Mouse (Mus musculus) limb, embryonic 14.5 days (tissue): ENCODE results near the gene Rundc1. TPM values are rescaled to one million over a fixed set of nuclear protein-coding genes. Genes with fewer than 3 reads are reported as not detected.
A peak's percentile ranks its signal among the peaks of the same experiment; 100 is the strongest.
"Not testable (repeated sequence)": the region's sequence is repeated elsewhere in the genome, so short reads cannot be mapped to it uniquely, and the experiment has no call there.

Experiments used
- ATAC-seq: fragments of 200-750 bp; cut with Nextera tagmentation; 2 replicates; pipeline ENCODE4 v1.8.0; 2017; ENCODE audit warnings: low read depth, moderate number of reproducible peaks, moderate TSS enrichment; ENCODE audit not compliant: low FRiP score
- DNase-seq: peaks from one replicate; pipeline ENCODE4 v3.0.0-alpha.2; 2015; ENCODE audit warnings: low spot score
- H3K27ac ChIP-seq: fragments of 300-500 bp; sonication (generic); replicated peaks from 2 replicates; pipeline ENCODE4 v1.5.1; 2014; ENCODE audit warnings: low read depth, mild to moderate bottlenecking, low read length, moderate library complexity, mixed read lengths
- H3K27me3 ChIP-seq: fragments of 300-500 bp; sonication (generic); 2 replicates; pipeline ENCODE4 v1.6.1; 2014; ENCODE audit warnings: low read length, mixed read lengths; ENCODE audit not compliant: control insufficient read depth, insufficient read depth
- H3K36me3 ChIP-seq: fragments of 300-500 bp; sonication (generic); 2 replicates; pipeline ENCODE4 v1.6.1; 2014; ENCODE audit warnings: mild to moderate bottlenecking, low read length, moderate library complexity, mixed read lengths; ENCODE audit not compliant: control insufficient read depth, insufficient read depth
- H3K4me1 ChIP-seq: fragments of 300-500 bp; sonication (generic); 2 replicates; pipeline ENCODE4 v1.6.1; 2014; ENCODE audit warnings: antibody characterized with exemption, low read length, mixed read lengths; ENCODE audit not compliant: control insufficient read depth, insufficient read depth
- H3K4me2 ChIP-seq: fragments of 300-500 bp; sonication (generic); replicated peaks from 2 replicates; pipeline ENCODE4 v1.6.1; 2014; ENCODE audit warnings: low read depth, mild to moderate bottlenecking, low read length, moderate library complexity; ENCODE audit not compliant: severe bottlenecking
- H3K4me3 ChIP-seq: fragments of 300-500 bp; sonication (generic); replicated peaks from 2 replicates; pipeline ENCODE4 v1.5.1; 2014; ENCODE audit warnings: low read length
- H3K9ac ChIP-seq: fragments of 300-500 bp; sonication (generic); 2 replicates; pipeline ENCODE4 v1.6.1; 2014; ENCODE audit warnings: mild to moderate bottlenecking, low read depth, low read length, moderate library complexity; ENCODE audit not compliant: severe bottlenecking
- H3K9me3 ChIP-seq: fragments of 300-500 bp; sonication (generic); 2 replicates; pipeline ENCODE4 v1.6.1; 2016; ENCODE audit warnings: low read length; ENCODE audit not compliant: control insufficient read depth
- POLR2A ChIP-seq: fragments of 200-500 bp; IDR thresholded peaks from 2 replicates; pipeline ENCODE4 v1.8.0; 2012; ENCODE audit warnings: inconsistent platforms, mild to moderate bottlenecking, moderate library complexity, borderline replicate concordance; ENCODE audit not compliant: insufficient read depth, insufficient read length; ENCODE audit errors: extremely low read depth
- WGBS: fragments of 180-500 bp; shearing (Covaris S2); extraction: QIAGEN DNeasy Blood & Tissue Kit; methylation state at CpG from one replicate; pipeline ENCODE4 v1.1.7; 2014; 5-methylcytosine and 5-hydroxymethylcytosine counted together
- polyA plus RNA-seq, 2 experiments: library from polyadenylated mRNA; depleted of rRNA in 1 of 2; stranded (reverse) in 1 of 2; unstranded in 1 of 2; fragments of >200 nt; fragmentation: Nextera tagmentation in 1 of 2; extraction: Ambion mirVana in 1 of 2; gene quantifications; 2 replicates each; pipeline versions ENCODE4 v1.2.1 to v1.2.3; 2012 to 2014

Rundc1 gene
- polyA plus RNA-seq, 2 experiments = 17.8 to 19.3 TPM

DNA sequence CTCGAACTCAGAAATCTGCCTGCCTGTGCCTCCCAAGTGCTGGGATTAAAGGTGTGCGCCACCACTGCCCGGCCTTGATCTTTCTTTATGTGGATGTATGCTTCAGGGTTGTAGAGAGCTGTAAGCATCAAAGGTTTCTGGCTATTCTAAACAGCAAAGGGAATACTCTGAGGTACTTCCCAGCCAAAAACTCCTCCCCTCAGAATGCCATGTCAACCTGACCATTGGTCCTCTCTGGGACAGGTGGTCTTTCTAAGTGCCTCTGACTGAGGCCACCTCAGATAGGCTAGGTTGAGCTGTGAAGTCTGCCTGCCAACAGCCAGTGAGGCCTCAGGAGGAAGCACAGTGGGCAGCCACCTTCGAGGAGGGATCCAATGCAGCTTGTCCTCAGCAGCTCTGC, 24.0 kb downstream of the Rundc1 start:
- H3K4me3 ChIP-seq = peak overlapping the region; percentile 33; the same call in 1 of the 2 replicates
- no peak overlapping the region for H3K9ac ChIP-seq
- no peak overlapping the region for H3K27ac ChIP-seq
- no peak for TF ChIP-seq POLR2A
- H3K4me2 ChIP-seq = peak overlapping the region; percentile 37
- no peaks in the 10 kb centered on the region for H3K9me3 ChIP-seq
- H3K4me1 ChIP-seq = no peaks in the 10 kb centered on the region; the same call in 1 of the 2 replicates
- ATAC-seq (no peak), DNase-seq (no peak)
- WGBS = 84% methylated on average over 4 of the region's 4 CpGs
- H3K36me3 ChIP-seq = peaks cover 21% of the 10 kb centered on the region
- H3K27me3 ChIP-seq = no peaks in the 10 kb centered on the region

DNA sequence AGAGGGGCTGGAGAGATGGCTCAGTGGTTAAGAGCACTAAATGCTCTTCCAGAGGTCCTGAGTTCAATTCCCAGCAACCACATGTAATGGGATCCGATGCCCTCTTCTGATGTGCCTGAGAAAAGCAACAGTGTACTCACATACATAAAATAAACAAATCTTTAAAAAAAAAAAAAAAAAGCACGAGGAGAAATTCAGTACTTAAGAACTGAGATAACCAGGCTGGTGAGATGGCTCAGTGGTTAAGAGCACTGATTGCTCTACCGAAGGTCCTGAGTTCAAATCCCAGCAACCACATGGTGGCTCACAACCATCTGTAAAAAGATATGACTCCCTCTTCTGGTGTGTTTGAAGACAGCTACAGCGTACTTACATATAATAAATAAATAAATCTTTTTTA, 24.7 kb downstream of the Rundc1 start:
- not testable (repeated sequence) for H3K4me2 ChIP-seq, H3K4me1 ChIP-seq, H3K9me3 ChIP-seq, ATAC-seq, H3K9ac ChIP-seq, DNase-seq, H3K4me3 ChIP-seq, H3K27ac ChIP-seq, H3K27me3 ChIP-seq
- peaks cover 14% of the 10 kb centered on the region for H3K36me3 ChIP-seq
- 89% methylated on average over 4 of the region's 4 CpGs for WGBS

DNA sequence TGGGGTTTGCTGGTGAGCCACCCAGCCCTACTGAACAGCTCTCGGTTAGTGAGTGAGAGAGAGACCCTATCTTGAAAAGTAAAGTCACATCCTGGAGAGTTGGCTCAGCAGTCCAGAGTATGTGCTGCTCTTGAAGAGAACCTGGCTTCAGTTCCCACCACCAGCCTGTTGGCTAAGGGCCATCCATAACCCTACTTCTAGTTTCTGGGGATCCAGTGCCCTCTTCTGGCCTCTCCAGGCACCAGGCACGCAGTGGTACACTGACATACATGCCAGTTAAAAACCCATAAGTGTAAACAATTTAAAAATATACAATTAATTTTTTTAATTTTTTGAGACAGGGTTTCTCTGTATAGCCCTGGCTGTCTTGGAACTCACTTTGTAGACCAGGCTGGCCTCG, 25.5 kb downstream of the Rundc1 start:
- ATAC-seq = no peak
- H3K9ac ChIP-seq = no peak overlapping the region
- no peaks in the 10 kb centered on the region for H3K27me3 ChIP-seq
- DNase-seq = no peak
- 76% methylated on average over 2 of the region's 3 CpGs for WGBS
- H3K9me3 ChIP-seq = no peaks in the 10 kb centered on the region
- peaks cover 7% of the 10 kb centered on the region for H3K36me3 ChIP-seq
- no peak overlapping the region for H3K4me2 ChIP-seq
- no peak for TF ChIP-seq POLR2A
- no peak overlapping the region for H3K27ac ChIP-seq
- no peaks in the 10 kb centered on the region; the same call in 1 of the 2 replicates for H3K4me1 ChIP-seq
- H3K4me3 ChIP-seq = no peak overlapping the region

GRCm38 (mm10) chr11:101451536-101451935, 26.7 kb downstream of the Rundc1 start:
- ATAC-seq (no peak), DNase-seq (no peak)
- Histone ChIP-seq H3K9ac (no peak overlapping the region), H3K4me1 (no peaks in the 10 kb centered on the region; the same call in 1 of the 2 replicates), H3K9me3 (no peaks in the 10 kb centered on the region), H3K4me2 (no peak overlapping the region), H3K4me3 (no peak overlapping the region), H3K27ac (no peak overlapping the region), H3K36me3 (peaks cover under 1% of the 10 kb centered on the region; the same call in 1 of the 2 replicates), H3K27me3 (no peaks in the 10 kb centered on the region)
- no peak for TF ChIP-seq POLR2A
- 94% methylated on average over 10 of the region's 10 CpGs for WGBS

DNA sequence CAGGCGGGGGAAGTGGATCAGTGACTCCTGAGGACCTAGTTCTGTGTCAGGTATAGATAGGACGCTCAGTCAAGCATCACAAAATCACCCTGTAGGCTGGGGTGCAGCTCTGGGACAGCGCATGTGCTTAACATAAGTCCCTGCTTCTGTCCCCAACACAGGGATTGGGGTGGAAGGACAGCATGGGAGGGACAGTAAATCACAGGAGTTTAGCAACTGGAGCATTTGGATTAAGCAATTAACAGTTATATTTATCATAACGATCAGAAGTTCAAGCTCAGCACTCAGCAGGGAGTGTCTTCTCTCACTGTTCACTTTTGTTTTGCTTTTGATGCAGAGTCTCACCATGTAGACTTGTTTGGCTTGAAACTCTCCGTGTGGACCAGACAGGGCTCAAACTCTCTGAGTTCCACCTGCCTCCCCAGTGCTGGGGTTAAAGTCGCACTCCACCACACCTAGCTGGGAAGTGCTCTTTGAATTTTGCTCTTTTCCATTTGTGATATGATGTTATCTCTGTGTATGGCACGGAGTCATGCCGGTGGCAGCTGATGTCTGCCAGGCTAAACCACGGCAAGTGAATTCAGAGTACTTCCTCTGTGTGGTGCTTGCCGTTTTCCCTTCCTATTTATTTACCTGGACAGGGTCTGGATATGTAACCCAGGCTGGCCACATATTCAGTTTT, 27.3 kb downstream of the Rundc1 start:
- H3K27ac ChIP-seq = no peak overlapping the region
- no peaks in the 10 kb centered on the region for H3K9me3 ChIP-seq
- no peak for TF ChIP-seq POLR2A
- H3K36me3 ChIP-seq = peaks cover 4% of the 10 kb centered on the region; the same call in 1 of the 2 replicates
- H3K4me3 ChIP-seq = no peak overlapping the region
- no peak overlapping the region for H3K9ac ChIP-seq
- WGBS = 75% methylated on average over 10 of the region's 10 CpGs
- no peak overlapping the region for H3K4me2 ChIP-seq
- no peaks in the 10 kb centered on the region for H3K27me3 ChIP-seq
- H3K4me1 ChIP-seq = no peaks in the 10 kb centered on the region; the same call in 1 of the 2 replicates
- DNase-seq (no peak), ATAC-seq (no peak)

GRCm38 (mm10) chr11:101454702-101455101, 29.8 kb downstream of the Rundc1 start:
- Histone ChIP-seq H3K27me3 (no peaks in the 10 kb centered on the region), H3K4me3 (no peak overlapping the region), H3K4me2 (no peak overlapping the region), H3K9me3 (no peaks in the 10 kb centered on the region), H3K36me3 (peaks cover 22% of the 10 kb centered on the region), H3K9ac (no peak overlapping the region), H3K27ac (no peak overlapping the region), H3K4me1 (no peaks in the 10 kb centered on the region)
- 64% methylated on average over 6 of the region's 6 CpGs for WGBS
- ATAC-seq (no peak), DNase-seq (no peak)
- TF ChIP-seq POLR2A = no peak
